Mouse (Mus musculus) heart, adult 2 months (tissue): ENCODE results near the gene Celf5. TPM values are rescaled to one million over a fixed set of nuclear protein-coding genes. Genes with fewer than 3 reads are reported as not detected.

Experiments
- DNase-seq, 2 experiments: peaks; one replicate each; pipeline ENCODE4 v3.0.0; 2021
- H3K27ac ChIP-seq: fragments of 200-600 bp; 2 replicates; pipeline ENCODE4 v1.8.1; 2022
- H3K27me3 ChIP-seq: fragments of 200-500 bp; 2 replicates; pipeline ENCODE4 v1.6.1; 2012; ENCODE audit warnings: mild to moderate bottlenecking, low read length, inconsistent platforms, mixed read lengths; ENCODE audit not compliant: control insufficient read depth, insufficient read depth
- H3K36me3 ChIP-seq: fragments of 200-500 bp; 2 replicates; pipeline ENCODE4 v1.6.1; 2012; ENCODE audit warnings: low read length, inconsistent platforms; ENCODE audit not compliant: control insufficient read depth, insufficient read depth
- H3K4me1 ChIP-seq: fragments of 200-500 bp; 2 replicates; pipeline ENCODE4 v1.6.1; 2011; ENCODE audit warnings: low read length; ENCODE audit not compliant: control insufficient read depth, insufficient read depth
- H3K4me3 ChIP-seq: fragments of 200-600 bp; 2 replicates; pipeline ENCODE4 v1.8.1; 2022
- H3K79me2 ChIP-seq: fragments of 200-500 bp; replicated peaks from 2 replicates; pipeline ENCODE4 v1.6.1; 2012; ENCODE audit warnings: mild to moderate bottlenecking, inconsistent platforms, low read length, moderate library complexity, mixed read lengths; ENCODE audit not compliant: control insufficient read depth, insufficient read depth
- H3K9ac ChIP-seq: fragments of 200-500 bp; 2 replicates; pipeline ENCODE4 v1.6.1; 2012; ENCODE audit warnings: low read depth, mild to moderate bottlenecking, control low read depth, inconsistent platforms, low read length, mixed read lengths
- CTCF ChIP-seq: fragments of 200-600 bp; IDR thresholded peaks from 2 replicates; pipeline ENCODE4 v1.8.1; 2022; ENCODE audit warnings: antibody characterized with exemption, mild to moderate bottlenecking, moderate library complexity
- EP300 ChIP-seq: fragments of 200-500 bp; IDR thresholded peaks from 2 replicates; pipeline ENCODE4 v1.6.1; 2011; ENCODE audit warnings: low read depth, low read length, control low read depth; ENCODE audit not compliant: insufficient read depth
- POLR2A ChIP-seq: fragments of 200-500 bp; IDR thresholded peaks from 2 replicates; pipeline ENCODE4 v1.6.1; 2011; ENCODE audit warnings: mild to moderate bottlenecking, low read depth, low read length, control low read depth; ENCODE audit not compliant: insufficient read depth
- WGBS: fragments of 180-500 bp; shearing (Covaris S2); methylation state at CpG from one replicate; pipeline ENCODE4 v1.1.7; 2018; 5-methylcytosine and 5-hydroxymethylcytosine counted together
- intact Hi-C: fragments of 180-260 bp; cut with DNase I; formaldehyde crosslinking; loops from one replicate; pipeline ENCODE4 v1.15.1; 2025
- polyA plus RNA-seq: library from polyadenylated mRNA; depleted of rRNA; stranded (reverse); fragments of >200 nt; gene quantifications from 2 replicates; pipeline ENCODE4 v1.2.3, GENCODE M21; 2012
- total RNA-seq, 2 experiments: library from RNA; stranded (reverse); gene quantifications; 2 replicates each; pipeline ENCODE4 v1.2.3; 2021

Celf5 gene
- total and polyA plus RNA-seq, 3 experiments = 0.16 to 0.39 TPM; not detected in 1

DNA sequence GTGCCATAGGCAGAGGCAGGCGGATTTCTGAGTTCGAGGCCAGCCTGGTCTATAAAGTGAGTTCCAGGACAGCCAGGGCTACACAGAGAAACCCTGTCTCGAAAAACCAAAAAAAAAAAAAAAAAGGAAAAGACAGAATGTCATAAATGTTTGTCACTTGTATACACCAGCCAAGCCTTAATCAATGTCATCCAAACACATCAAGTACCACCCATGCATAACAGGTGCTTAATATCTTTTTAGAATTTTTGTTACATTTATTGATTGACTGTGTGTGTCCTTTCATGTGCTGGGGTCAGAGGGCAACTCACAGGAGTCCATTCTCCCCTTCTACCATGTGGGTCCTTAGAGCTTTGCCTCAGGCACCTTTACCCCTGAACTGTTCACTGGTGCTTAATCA, 17.5 kb upstream of the Celf5 start, which contains the start of gene S1pr4:
S1pr4 (minus strand) TSS at position 101 of the 400 bp plus-strand sequence.
- H3K79me2 ChIP-seq = peaks cover 4% of the 10 kb centered on the region
- 74% methylated on average over 3 of the region's 3 CpGs for WGBS
- H3K36me3 ChIP-seq = no peaks in the 10 kb centered on the region
- peak within 1 kb of the TSS; percentile 70 for H3K9ac ChIP-seq
- intact Hi-C loops = loop anchor here (2.0 to 5.0 kb wide), 2 partner anchors 105 to 672 kb away; no protein-coding TSS in a partner anchor
- H3K4me3 ChIP-seq = peak within 1 kb of the TSS; percentile 24
- H3K4me1 ChIP-seq = peaks cover 3% of the 10 kb centered on the region
- no peak for DNase-seq
- H3K27me3 ChIP-seq = no peaks in the 10 kb centered on the region
- no peak for TF ChIP-seq POLR2A
- TF ChIP-seq CTCF = no peak
- TF ChIP-seq EP300 = no peak
- peak within 1 kb of the TSS; percentile 79 for H3K27ac ChIP-seq

DNA sequence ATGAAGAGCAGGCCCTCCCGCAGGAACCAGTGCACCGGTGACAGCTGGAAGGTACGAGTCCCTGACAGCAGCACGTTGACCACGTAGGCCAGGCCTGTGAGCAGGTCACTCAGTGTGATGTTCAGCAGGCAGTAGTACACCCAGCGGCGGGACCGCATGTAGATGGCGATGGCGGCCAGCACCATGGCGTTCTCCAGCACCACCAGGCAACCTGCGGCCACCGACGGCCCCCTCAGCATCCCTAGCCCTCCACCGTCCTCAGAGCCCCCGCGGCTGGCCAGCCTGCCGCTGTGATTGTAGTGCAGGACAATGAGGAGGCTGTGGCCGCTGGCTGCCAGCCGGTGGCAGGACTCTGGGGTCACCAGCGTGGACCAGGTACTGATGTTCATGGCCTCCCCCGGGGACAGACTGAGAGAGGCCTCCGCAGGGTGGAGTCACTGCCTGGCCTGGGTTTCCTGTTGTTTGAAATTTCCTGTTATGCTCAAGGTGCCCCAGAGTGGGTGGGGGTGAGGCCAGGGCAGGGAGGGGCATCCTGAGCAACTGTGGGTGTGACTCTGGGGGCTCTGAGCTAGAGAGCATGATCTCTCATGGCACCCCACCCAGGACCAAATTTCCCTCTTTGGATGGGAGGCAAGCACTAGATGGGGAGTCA, 16.9 kb upstream of the Celf5 start:
- peak; percentile 53 to 79 for DNase-seq
- 54% methylated on average over 23 of the region's 23 CpGs for WGBS
- Histone ChIP-seq H3K27ac (peak overlapping the region; percentile 79), H3K79me2 (peaks cover 4% of the 10 kb centered on the region), H3K9ac (peak overlapping the region; percentile 70), H3K36me3 (no peaks in the 10 kb centered on the region), H3K4me1 (peaks cover 4% of the 10 kb centered on the region), H3K27me3 (no peaks in the 10 kb centered on the region), H3K4me3 (peak overlapping the region; percentile 24)
- 0 out of 2 replicates have a peak, but pooled peaks have one; percentile 32 for TF ChIP-seq EP300
- TF ChIP-seq CTCF = no peak
- intact Hi-C loops = loop anchor here (10.0 kb wide), 1 partner anchor 595 kb away; the partner anchor contains the start of gene Timm13

DNA sequence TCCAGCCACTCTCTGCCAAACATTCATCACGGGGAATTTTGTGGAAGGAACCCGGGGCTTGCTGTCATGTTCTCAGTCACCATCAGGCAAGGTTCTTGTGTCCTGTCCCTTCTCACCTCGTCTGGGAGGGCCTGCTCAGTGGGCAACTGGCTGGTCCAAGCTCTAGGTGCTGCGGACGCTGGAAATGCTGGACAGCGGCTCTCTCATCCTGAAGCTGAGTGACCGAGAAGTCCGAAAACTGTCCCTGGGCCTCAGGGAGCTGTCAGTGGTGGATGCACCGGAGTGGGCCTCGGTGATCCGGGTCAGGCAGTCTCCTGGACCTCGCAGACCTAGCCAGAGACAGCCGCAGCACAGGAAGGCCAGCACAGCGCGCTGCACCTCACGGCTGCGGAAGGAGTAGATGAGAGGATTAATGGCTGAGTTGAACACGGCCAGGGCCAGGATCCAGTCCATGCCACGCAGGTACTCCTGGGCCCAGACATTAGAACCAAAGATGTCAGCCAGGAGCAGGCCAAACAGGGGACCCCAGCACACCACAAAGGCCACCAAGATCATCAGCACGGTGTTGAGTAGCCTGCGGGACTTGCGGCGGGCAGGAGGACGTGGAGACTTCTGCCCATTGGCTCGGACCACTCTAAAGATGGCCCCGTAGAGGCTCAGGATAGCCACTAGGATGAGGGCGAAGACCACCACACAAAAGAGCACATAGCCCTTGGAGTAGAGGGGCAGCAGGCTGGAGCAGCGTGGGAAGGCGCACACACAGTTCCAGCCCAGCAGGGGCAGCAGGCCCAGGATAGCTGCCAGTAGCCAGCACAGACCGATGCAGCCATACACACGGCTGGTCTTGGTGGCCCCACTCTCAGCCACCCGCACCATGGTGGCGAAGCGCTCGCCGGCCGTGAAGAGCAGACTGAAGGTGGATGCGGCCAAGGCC, 16.1 kb upstream of the Celf5 start:
- Histone ChIP-seq H3K79me2 (peaks cover 4% of the 10 kb centered on the region), H3K27ac (peak overlapping the region; percentile 79), H3K27me3 (no peaks in the 10 kb centered on the region), H3K36me3 (no peaks in the 10 kb centered on the region), H3K9ac (peak overlapping the region; percentile 70), H3K4me1 (peaks cover 4% of the 10 kb centered on the region), H3K4me3 (peak overlapping the region; percentile 24)
- peak in 1 of 2 experiments; percentile 21 for DNase-seq
- 82% methylated on average over 38 of the region's 38 CpGs for WGBS
- TF ChIP-seq CTCF (no peak), EP300 (no peak), POLR2A (no peak)
- intact Hi-C loops = loop anchor here (10.0 kb wide), 1 partner anchor 594 kb away; the partner anchor contains the start of gene Timm13

DNA sequence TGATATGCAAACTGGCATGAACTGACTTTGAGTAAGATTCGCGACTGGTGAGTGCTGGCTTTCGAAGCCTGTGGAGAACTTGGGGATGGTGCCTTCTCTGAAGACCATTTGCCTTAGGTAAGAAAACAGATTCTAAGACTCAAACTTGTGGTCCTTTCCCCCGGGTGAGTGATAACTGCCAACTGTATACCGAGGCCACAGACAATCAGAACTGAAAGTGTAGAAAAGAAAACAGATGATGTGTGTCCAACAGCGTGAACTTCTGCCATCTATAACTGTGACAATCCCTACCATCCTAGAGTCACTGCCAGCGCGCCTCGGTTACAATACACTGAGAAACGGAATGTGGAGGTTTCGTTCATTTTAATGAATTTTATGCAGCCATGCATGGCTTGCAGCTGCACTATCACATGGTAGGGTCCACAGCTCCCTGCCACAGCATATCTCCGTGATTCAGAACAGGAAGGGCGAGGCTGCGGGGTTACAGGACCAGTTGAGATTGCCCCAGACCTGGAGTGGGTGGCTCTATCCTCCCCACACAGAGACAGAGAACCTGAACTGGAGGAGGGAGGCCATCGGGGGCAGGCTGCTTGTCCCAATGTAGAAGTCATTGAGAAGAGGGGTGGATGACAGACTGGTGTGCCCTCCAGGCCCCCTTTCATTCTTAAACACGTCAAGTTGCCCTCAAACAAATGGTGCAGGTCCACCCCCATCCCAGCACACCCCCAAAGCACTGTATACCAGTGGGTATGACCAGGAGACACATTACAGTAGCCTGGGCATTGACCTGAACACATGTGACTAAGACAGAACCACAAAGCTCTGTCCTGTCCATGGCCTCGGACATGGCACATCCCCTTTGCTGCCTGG, 15.1 kb upstream of the Celf5 start:
- H3K4me3 ChIP-seq = no peak overlapping the region
- DNase-seq = peak in 1 of 2 experiments; percentile 23
- 73% methylated on average over 17 of the region's 17 CpGs for WGBS
- intact Hi-C loops = loop anchor here (10.0 kb wide), 1 partner anchor 593 kb away; the partner anchor contains the start of gene Timm13
- H3K9ac ChIP-seq = no peak overlapping the region
- no peaks in the 10 kb centered on the region for H3K36me3 ChIP-seq
- H3K27ac ChIP-seq = no peak overlapping the region; the same call in 1 of the 2 replicates
- TF ChIP-seq CTCF (no peak), EP300 (no peak), POLR2A (no peak)
- peaks cover 2% of the 10 kb centered on the region for H3K4me1 ChIP-seq
- H3K79me2 ChIP-seq = peaks cover 4% of the 10 kb centered on the region
- H3K27me3 ChIP-seq = no peaks in the 10 kb centered on the region

DNA sequence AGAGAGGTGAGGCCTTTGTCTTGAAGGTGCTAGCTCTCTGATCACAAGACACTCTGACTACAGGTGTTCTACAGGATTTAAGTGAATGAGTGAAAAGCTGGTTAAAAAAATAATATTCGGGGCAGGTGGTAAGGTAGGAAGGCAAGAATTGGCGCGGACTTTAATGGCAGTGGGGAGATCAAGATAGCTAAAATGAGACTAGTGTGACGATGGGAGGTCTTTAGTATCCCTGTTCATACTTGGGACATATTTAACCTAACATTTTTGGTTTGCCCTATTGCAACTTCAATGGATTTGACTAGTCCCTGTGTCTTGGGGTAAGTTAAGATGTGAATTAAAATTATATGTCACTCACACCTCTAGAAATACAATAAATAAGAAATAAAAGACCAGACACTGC, 14.5 kb upstream of the Celf5 start:
- H3K27me3 ChIP-seq = no peaks in the 10 kb centered on the region
- no peak overlapping the region for H3K9ac ChIP-seq
- no peak for DNase-seq
- H3K27ac ChIP-seq = peak overlapping the region; percentile 96
- intact Hi-C loops = loop anchor here (10.0 kb wide), 1 partner anchor 592 kb away; the partner anchor contains the start of gene Timm13
- peak overlapping the region; percentile 87; the same call in 1 of the 2 replicates for H3K4me3 ChIP-seq
- 25% methylated on average over 4 of the region's 4 CpGs for WGBS
- no peaks in the 10 kb centered on the region for H3K36me3 ChIP-seq
- peaks cover 4% of the 10 kb centered on the region for H3K79me2 ChIP-seq
- H3K4me1 ChIP-seq = peaks cover 2% of the 10 kb centered on the region
- TF ChIP-seq POLR2A (no peak), CTCF (no peak), EP300 (no peak)
